8 mouse cellular contexts compared by ENCODE assay signal in genomic region chr9:100642186-100642839, GRCm38 (mm10). TPM values are rescaled to one million over a fixed set of nuclear protein-coding genes. Genes with fewer than 3 reads are reported as not detected.
DNase-seq lines count a peak whose midpoint lies in the region; ATAC-seq lines count a peak whose summit lies in the region.

No protein-coding gene starts in this region.

- no peaks in the 10 kb centered on the region for H3K36me3 ChIP-seq in heart, embryonic 10.5 days
- no peaks in the 10 kb centered on the region for H3K36me3 ChIP-seq in limb, embryonic 10.5 days
- H3K36me3 ChIP-seq in neural tube, embryonic 15.5 days: no peaks in the 10 kb centered on the region

- ATAC-seq in neural tube, embryonic 15.5 days (ENCODE audit: low FRiP score): no peak

- H3K4me1 ChIP-seq in heart, embryonic 10.5 days: peaks cover 7% of the 10 kb centered on the region
- peaks cover 19% of the 10 kb centered on the region for H3K4me1 ChIP-seq in limb, embryonic 10.5 days
- peaks cover 27% of the 10 kb centered on the region for H3K4me1 ChIP-seq in neural tube, embryonic 15.5 days

- H3K9ac ChIP-seq in neural tube, embryonic 15.5 days (replicated peaks): peak overlapping the region; percentile 60

- H3K27ac ChIP-seq in heart, embryonic 10.5 days: peak overlapping the region; percentile 99
- H3K27ac ChIP-seq in limb, embryonic 10.5 days: peak overlapping the region; percentile 99
- peak overlapping the region; percentile 99 for H3K27ac ChIP-seq in neural tube, embryonic 15.5 days (replicated peaks)

- H3K9me3 ChIP-seq in heart, embryonic 10.5 days: no peaks in the 10 kb centered on the region
- H3K9me3 ChIP-seq in limb, embryonic 10.5 days (replicated peaks): no peaks in the 10 kb centered on the region
- H3K9me3 ChIP-seq in neural tube, embryonic 15.5 days (replicated peaks): no peaks in the 10 kb centered on the region

- peak overlapping the region; percentile 68 for H3K4me2 ChIP-seq in neural tube, embryonic 15.5 days

- H3K27me3 ChIP-seq in heart, embryonic 10.5 days (ENCODE audit: insufficient read depth, poor library complexity, severe bottlenecking): no peaks in the 10 kb centered on the region
- no peaks in the 10 kb centered on the region for H3K27me3 ChIP-seq in limb, embryonic 10.5 days (ENCODE audit: low read depth, poor library complexity, severe bottlenecking)
- H3K27me3 ChIP-seq in neural tube, embryonic 15.5 days (replicated peaks): no peaks in the 10 kb centered on the region

- H3K4me3 ChIP-seq in heart, embryonic 10.5 days: peak overlapping the region; percentile 94
- H3K4me3 ChIP-seq in limb, embryonic 10.5 days: peak overlapping the region; percentile 88
- H3K4me3 ChIP-seq in neural tube, embryonic 15.5 days (replicated peaks): peak overlapping the region; percentile 73

- DNase-seq in heart, embryonic 10.5 days (ENCODE audit: low spot score): no peak
- no peak for DNase-seq in heart, postnatal 25 days (ENCODE audit: low spot score)
- peak; percentile 8 for DNase-seq in urinary bladder, postnatal 14 days (ENCODE audit: low spot score)
- DNase-seq in urinary bladder, adult 2 months (ENCODE audit: low spot score): no peak
- peak; percentile 52 for DNase-seq in forelimb bud, embryonic 11.5 days (ENCODE audit: low read depth, low spot score)
- no peak for DNase-seq in limb, embryonic 10.5 days (ENCODE audit: low spot score)
- no peak for DNase-seq in thymus, postnatal 25 days

- WGBS in heart, embryonic 10.5 days: under 1% methylated on average over 16 of the region's 16 CpGs
- 6% methylated on average over 16 of the region's 16 CpGs for WGBS in limb, embryonic 10.5 days
- WGBS in neural tube, embryonic 15.5 days: under 1% methylated on average over 16 of the region's 16 CpGs

- intact Hi-C loops in heart, postnatal 25 days (cut with DNase I): loop anchor here (2.0 to 10.0 kb wide), 6 partner anchors 98 to 512 kb away; no protein-coding TSS in a partner anchor

RNA-seq across cellular contexts. Expression of gene Stag1, which starts 44.7 kb away (rescaled TPM):
- 34.4 and 38.1 TPM in 2 replicates for polyA plus RNA-seq in heart, embryonic 10.5 days (2016; fragmentation: Nextera tagmentation; extraction: Ambion mirVana)
- total RNA-seq in heart, postnatal 25 days (2021): 10 to 100 TPM; 27.1 to 30.6 TPM
- 16.7 and 20.2 TPM in 2 replicates for polyA plus RNA-seq in urinary bladder, adult 2 months (2012; rRNA removed)
- polyA plus RNA-seq in limb, embryonic 10.5 days (2016; fragmentation: Nextera tagmentation; extraction: Ambion mirVana): 52.8 and 57.2 TPM in 2 replicates
- 26.4 and 28.1 TPM in 2 replicates for polyA plus RNA-seq in neural tube, embryonic 15.5 days (2015; fragmentation: Nextera tagmentation; extraction: Ambion mirVana)

Comparison
In these comparisons a context has a peak if more than half of its experiments do, and no peak if none do; other contexts are left out.
1. DNase-seq: peak in urinary bladder, postnatal 14 days (single experiment) and forelimb bud, embryonic 11.5 days (single experiment); none in heart, embryonic 10.5 days (single experiment), heart, postnatal 25 days (single experiment), urinary bladder, adult 2 months (single experiment), limb, embryonic 10.5 days (single experiment) and thymus, postnatal 25 days (single experiment).
2. Peak in every context shown above with its lines, with median percentiles within 50 percentile points of each other: H3K27ac ChIP-seq and H3K4me3 ChIP-seq.